Mouse (Mus musculus) testis, adult 10 weeks (tissue): ENCODE data around the gene Vmn1r205. TPM values are rescaled to one million over a fixed set of nuclear protein-coding genes. Genes with fewer than 3 reads are reported as not detected.

ENCODE experiments used
- polyA plus RNA-seq: library from polyadenylated mRNA; stranded (reverse); fragments of 350-450 nt; fragmentation: Illumina TruSeq; extraction: RNeasy Lipid Tissue Mini Kit (QIAGEN cat#74804); gene quantifications from one replicate; pipeline ENCODE4 v1.2.3, GENCODE M21; 2014; ENCODE audit warnings: low read depth, low replicate concordance

The Vmn1r205 gene
- polyA plus RNA-seq: not detected

DNA sequence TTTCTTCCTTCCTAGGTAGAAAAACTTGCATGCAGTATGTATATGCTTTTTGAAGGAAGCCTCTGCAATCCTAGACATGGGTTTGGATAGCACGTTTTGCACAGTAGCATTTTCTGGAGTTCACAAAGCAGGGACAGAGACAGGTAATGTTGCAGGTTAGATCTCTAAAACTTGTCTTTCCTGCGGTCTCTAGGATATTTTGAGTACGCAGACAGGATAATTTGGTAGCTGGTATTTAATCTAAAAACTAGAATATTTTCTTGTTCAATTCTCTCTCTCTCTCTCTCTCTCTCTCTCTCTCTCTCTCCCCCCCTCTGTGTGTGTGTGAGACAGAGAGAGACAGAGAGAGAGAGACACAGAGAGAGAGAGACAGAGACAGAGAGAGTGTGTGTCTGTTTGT, at the start of gene Vmn1r205:
Gene Vmn1r205, minus strand, starts transcription at position 101 of the 400 bp plus-strand sequence.

GRCm38 (mm10) chr13:22624151-22624550, 31.4 kb upstream of the Vmn1r205 start, which contains the start of gene Vmn1r206:
Gene Vmn1r206, minus strand, starts transcription at chr13:22624251.

GRCm38 (mm10) chr13:22552898-22553297, 39.9 kb downstream of the Vmn1r205 start, which contains the start of gene Vmn1r204:
Gene Vmn1r204, plus strand, starts transcription at chr13:22553198.

Other genes starting within 250 kb of the Vmn1r205 start
- not detected for gene Vmn1r198, start 242.6 kb downstream of the Vmn1r205 start, polyA plus RNA-seq
- not detected for gene Vmn1r199, start 213.2 kb downstream of the Vmn1r205 start, polyA plus RNA-seq
- gene Vmn1r200, start 202.6 kb downstream of the Vmn1r205 start, polyA plus RNA-seq: not detected
- not detected for gene Vmn1r201, start 121.1 kb downstream of the Vmn1r205 start, polyA plus RNA-seq
- not detected for gene Vmn1r202, start 87.6 kb downstream of the Vmn1r205 start, polyA plus RNA-seq
- gene Vmn1r203, start 74.9 kb downstream of the Vmn1r205 start, polyA plus RNA-seq: not detected
- not detected for gene Vmn1r204, start 39.8 kb downstream of the Vmn1r205 start, polyA plus RNA-seq
- not detected for gene Vmn1r206, start 31.3 kb upstream of the Vmn1r205 start, polyA plus RNA-seq
- gene Vmn1r207-ps, start 136.6 kb upstream of the Vmn1r205 start, polyA plus RNA-seq: not detected
- not detected for gene Vmn1r208, start 184.4 kb upstream of the Vmn1r205 start, polyA plus RNA-seq
- not detected for gene Vmn1r209, start 216.7 kb upstream of the Vmn1r205 start, polyA plus RNA-seq
- not detected for gene Vmn1r210, start 238.3 kb upstream of the Vmn1r205 start, polyA plus RNA-seq